Mouse (Mus musculus): ENCODE data around the gene Ramp3.

The Ramp3 gene

DNA sequence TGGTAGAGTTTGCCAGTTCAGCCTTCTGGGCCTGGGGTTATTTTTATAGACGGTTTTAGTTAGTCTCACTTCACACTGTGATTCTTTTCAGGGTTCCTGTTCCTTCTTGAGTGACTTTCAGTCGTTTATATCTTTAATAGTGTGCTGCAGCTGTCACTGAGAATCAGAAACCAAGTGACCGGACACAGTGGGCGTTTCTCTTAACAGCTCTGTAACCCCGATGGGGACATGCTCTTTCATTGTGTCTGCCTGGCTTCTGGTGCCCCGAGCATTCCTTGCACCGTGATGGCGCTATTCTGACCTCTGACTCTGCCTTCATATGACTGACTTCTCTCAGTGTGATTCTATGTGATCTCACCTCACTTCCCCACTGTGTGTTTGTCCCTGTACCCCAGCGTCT, 10.7 kb downstream of the Ramp3 start:
- in situ Hi-C loops (cut with MboI, MseI): loop anchor here (5.0 kb wide), 1 partner anchor 468 kb away; no protein-coding TSS in a partner anchor

GRCm38 (mm10) chr11:6670044-6670443, 11.7 kb downstream of the Ramp3 start:
- in situ Hi-C loops (cut with MboI, MseI): no loop called here

DNA sequence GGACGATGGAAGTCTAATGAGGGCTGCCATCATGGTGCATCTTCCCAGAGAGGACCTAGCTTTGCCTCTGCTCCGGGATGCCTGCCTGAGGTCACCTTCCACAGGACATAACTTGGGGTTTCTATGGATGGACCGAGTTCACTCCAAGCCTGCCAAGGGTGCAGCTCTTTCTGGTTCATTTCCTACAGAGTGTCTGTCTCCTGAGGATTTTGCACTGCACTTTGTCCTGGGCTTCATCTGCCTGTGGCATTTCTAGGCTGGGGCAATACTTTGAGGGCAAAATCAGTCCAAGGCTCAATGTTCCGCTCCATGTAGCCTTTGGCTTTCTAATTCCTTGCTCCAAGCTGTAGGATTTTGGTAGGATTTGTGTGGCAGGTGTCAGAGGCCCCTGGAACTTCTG, 12.5 kb downstream of the Ramp3 start:
- in situ Hi-C loops (cut with MboI, MseI): no loop called here

DNA sequence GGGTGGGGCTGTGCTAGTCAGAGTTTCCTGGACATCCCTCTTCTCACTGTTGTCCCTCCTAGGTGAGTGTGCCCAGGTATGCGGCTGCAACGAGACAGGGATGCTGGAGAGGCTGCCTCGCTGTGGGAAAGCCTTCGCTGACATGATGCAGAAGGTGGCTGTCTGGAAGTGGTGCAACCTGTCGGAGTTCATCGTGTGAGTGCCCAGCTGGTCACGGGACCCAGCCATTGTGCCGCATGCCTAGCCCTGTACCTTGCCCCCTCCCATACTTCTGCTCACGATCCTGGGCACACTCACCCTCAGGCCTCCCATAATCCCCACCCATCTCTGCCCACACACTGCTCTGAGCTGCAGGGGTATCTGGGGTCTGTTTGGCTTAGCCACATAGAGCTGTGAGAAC, 16.4 kb downstream of the Ramp3 start:
- in situ Hi-C loops (cut with MboI, MseI): no loop called here

- in situ Hi-C loops (cut with MboI, MseI): no loop called here
Observed at GRCm38 (mm10) chr11:6675402-6675801, 17.1 kb downstream of the Ramp3 start.

DNA sequence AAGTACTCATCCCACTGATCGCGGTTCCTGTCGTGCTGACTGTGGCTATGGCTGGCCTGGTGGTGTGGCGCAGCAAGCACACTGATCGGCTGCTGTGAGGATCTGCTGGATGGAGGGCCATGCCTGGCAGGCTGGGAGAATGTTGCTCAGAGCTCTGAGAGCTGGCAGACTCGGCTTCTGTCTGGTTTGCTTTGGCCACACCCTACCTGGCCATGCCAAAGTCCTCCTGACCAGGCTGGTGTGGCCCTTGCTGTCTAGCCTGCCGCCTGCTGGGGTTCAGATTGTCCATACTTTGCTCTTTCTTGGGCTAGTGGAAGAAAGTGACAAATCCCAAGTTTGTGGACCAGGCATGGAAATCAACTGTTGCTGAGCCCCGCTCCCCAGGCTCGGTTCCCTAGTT, 18.3 kb downstream of the Ramp3 start:
- in situ Hi-C loops (cut with MboI, MseI): no loop called here

DNA sequence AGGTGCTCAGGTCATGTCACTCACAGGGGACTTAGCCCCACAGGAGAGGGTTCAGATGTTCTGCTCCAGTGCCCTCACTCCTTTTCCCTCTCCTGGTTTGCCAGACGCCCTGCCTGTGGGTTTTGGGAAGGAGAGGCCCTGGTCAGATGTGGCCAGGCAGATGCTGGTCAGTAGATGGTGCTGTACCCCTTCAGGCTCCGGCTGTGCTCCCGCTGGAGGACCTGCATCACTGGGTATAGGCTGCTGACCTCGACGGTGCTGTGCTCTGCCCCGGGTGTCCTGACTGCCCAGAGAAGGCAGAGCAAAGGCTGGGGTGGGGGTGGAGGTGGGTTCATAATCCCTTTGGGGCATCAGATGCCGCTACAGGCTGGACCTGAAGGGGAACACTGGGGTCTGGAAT, 19.2 kb downstream of the Ramp3 start:
- in situ Hi-C loops (cut with MboI, MseI): no loop called here

GRCm38 (mm10) chr11:6679694-6680396, 21.5 kb downstream of the Ramp3 start:
- in situ Hi-C loops (cut with MboI, MseI): no loop called here

GRCm38 (mm10) chr11:6680397-6680818, 22.1 kb downstream of the Ramp3 start:
- in situ Hi-C loops (cut with MboI, MseI): no loop called here

GRCm38 (mm10) chr11:6684741-6685140, 26.4 kb downstream of the Ramp3 start:
- in situ Hi-C loops (cut with MboI, MseI): no loop called here

GRCm38 (mm10) chr11:6688888-6689287, 30.6 kb downstream of the Ramp3 start:
- in situ Hi-C loops (cut with MboI, MseI): no loop called here

DNA sequence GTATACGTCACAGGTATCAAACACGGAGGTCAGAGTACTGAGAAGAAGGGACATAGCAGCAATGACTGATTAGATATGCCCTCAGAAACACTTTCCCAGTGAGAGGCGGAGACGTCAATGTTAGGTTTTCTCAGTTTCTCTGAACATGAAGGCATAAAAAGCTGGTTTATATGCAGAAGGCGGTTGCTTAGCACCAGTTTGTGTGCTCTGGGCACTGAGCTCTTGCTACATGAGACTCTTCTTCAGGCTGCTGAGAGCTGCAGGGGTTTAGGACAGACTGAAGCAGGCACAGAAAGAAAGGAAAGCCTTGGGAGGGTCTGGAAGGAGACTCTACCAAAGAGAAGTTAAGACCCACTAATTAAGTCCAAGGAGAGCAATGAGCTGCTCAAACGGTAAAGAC, 34.0 kb downstream of the Ramp3 start:
- in situ Hi-C loops (cut with MboI, MseI): no loop called here

DNA sequence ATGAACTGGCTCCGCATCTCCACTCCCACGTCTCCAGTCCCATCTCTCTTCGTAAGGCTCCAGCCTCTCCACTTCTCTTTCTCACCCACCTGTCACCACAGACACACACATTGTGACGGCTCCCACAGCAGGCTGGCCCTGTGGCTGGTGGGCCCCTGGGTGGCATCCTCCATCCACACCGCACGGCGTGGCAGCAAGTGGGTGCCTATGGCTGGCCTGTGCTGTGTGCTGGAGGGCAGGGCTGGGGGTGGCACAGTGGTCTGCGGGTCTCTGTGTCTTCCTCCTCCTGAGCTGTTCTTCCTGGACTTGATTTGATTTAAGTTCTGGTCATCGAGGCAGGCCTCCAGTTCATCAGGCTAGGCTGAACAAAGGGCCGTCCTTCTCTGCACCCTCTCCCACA, 35.8 kb downstream of the Ramp3 start:
- in situ Hi-C loops (cut with MboI, MseI): no loop called here

GRCm38 (mm10) chr11:6695176-6695575, 36.9 kb downstream of the Ramp3 start:
- in situ Hi-C loops (cut with MboI, MseI): no loop called here

GRCm38 (mm10) chr11:6696551-6696950, 38.2 kb downstream of the Ramp3 start:
- in situ Hi-C loops (cut with MboI, MseI): no loop called here

DNA sequence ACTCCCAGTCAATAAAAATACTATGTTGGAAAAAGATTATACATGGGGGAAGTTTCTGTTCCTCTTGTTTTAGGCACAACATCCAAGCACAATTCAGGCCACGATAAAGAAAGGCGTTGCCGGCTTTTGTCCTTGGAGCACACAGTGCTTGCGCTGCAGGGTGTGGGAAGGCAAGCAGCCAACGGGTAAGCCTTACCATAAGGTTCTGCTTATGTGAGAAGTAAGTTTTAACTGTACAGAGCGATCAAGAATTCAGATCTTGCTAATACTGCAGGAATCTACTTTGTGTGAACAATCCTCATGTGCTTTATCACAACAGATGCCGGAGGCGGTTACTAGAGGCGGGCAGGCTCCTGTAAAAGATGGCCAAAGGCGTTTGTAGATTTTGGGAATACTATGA, 39.4 kb downstream of the Ramp3 start:
- in situ Hi-C loops (cut with MboI, MseI): no loop called here

DNA sequence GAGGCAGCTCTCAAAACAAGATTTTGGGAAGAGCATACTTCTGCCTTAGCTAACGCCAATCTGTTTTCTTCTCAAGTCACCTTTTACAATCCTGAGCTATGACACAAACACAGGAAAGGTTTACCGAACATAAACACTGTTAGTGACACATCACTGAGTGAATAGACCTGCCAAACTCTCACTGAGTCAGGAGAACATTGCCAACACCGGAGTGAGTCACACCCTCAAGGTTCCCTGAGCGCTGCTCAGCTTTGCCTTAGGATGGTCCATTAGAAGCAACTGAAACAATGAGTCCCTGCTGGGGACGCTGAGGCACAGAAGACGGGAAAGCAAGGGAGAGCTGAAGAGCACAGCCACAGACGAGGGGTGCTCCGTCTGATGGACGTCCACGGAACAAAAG, 40.0 kb downstream of the Ramp3 start:
- in situ Hi-C loops (cut with MboI, MseI): no loop called here

GRCm38 (mm10) chr11:6702258-6702657, 43.9 kb downstream of the Ramp3 start:
- in situ Hi-C loops (cut with MboI, MseI): no loop called here

DNA sequence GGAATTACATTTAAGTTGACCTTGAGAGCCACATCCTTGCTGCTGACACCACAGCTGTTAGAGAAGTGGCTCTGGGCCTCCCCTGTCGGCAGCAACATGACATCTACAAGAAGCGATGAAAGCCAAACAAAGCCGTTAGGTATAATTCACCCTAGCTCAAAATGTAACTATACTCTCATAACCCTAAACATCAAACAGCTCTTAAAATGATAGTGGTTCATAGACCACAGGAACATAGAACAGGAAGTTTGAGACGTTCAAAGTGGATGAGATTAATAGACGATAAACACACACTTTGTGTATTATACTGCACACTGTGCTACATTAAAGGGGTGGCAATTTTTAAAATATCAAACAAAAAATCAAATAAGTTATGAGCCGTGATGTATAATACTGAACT, 46.5 kb downstream of the Ramp3 start:
- in situ Hi-C loops (cut with MboI, MseI): loop anchor here (5.0 kb wide), 1 partner anchor 67 kb away; no protein-coding TSS in a partner anchor

GRCm38 (mm10) chr11:6705516-6705915, 47.2 kb downstream of the Ramp3 start:
- in situ Hi-C loops (cut with MboI, MseI): loop anchor here (5.0 kb wide), 1 partner anchor 67 kb away; no protein-coding TSS in a partner anchor

DNA sequence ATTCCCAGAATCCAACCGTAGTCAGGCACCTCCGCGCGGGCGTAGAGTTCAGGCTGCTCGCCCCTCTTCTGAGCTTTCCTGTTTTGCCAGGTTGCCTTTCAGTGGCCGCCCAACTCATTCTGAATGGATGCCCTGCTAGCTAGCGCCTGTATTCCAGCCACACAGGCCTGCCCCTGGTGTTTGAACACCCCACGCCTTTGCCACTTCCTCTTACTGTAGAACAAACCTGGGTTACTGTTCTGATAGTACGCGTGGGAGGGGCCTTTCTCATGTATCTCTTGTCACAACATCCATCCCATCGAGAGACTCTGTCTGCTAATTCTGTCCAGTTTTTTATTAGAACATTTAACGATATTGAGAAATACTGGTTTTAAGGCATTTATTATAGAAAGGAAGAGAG, 48.5 kb downstream of the Ramp3 start:
- in situ Hi-C loops (cut with MboI, MseI): loop anchor here (5.0 kb wide), 1 partner anchor 66 kb away; no protein-coding TSS in a partner anchor

GRCm38 (mm10) chr11:6708437-6708836, 50.1 kb downstream of the Ramp3 start:
- in situ Hi-C loops (cut with MboI, MseI): loop anchor here (5.0 kb wide), 1 partner anchor 64 kb away; no protein-coding TSS in a partner anchor

GRCm38 (mm10) chr11:6710409-6710808, 52.1 kb downstream of the Ramp3 start:
- in situ Hi-C loops (cut with MboI, MseI): loop anchor here (5.0 kb wide), 1 partner anchor 63 kb away; no protein-coding TSS in a partner anchor

- in situ Hi-C loops (cut with MboI, MseI): no loop called here
Observed at GRCm38 (mm10) chr11:6720746-6721145, 62.4 kb downstream of the Ramp3 start.
